ENCODE assay signal across 26 mouse cellular contexts in genomic region chr4:75974728-75975127, GRCm38 (mm10).
DNase-seq lines count a peak whose midpoint lies in the region; ATAC-seq and TF ChIP-seq lines count a peak whose summit lies in the region.
"Had no signal": no experiment of that assay in that cellular context is flagged by ENCODE, and none has a peak within 500 bp of the region (broad histone marks: within the 10 kb centered on the region; RNA-seq: fewer than 3 reads in every experiment).

No protein-coding gene starts in this region.

- no peak overlapping the region for H3K4me2 ChIP-seq in liver, embryonic 11.5 days
- no peak overlapping the region for H3K4me2 ChIP-seq in liver, postnatal 0 days (ENCODE audit: low read depth, low read length)
- H3K4me2 ChIP-seq: forebrain, embryonic 12.5 days; heart, embryonic 11.5 days; kidney, embryonic 15.5 days; limb, embryonic 13.5 days; lung, embryonic 14.5 days; midbrain, embryonic 15.5 days; neural tube, embryonic 12.5 days had no signal

- no peaks in the 10 kb centered on the region for H3K27me3 ChIP-seq in embryonic facial prominence, embryonic 10.5 days (replicated peaks; ENCODE audit: low read depth, poor library complexity, severe bottlenecking)
- H3K27me3 ChIP-seq in liver, embryonic 11.5 days (replicated peaks; ENCODE audit: control insufficient read depth, insufficient read depth, low read length): no peaks in the 10 kb centered on the region
- no peaks in the 10 kb centered on the region for H3K27me3 ChIP-seq in liver, postnatal 0 days (ENCODE audit: insufficient read depth, low read length)
- H3K27me3 ChIP-seq: forebrain, embryonic 12.5 days; kidney, embryonic 15.5 days; limb, embryonic 13.5 days; megakaryocyte, embryonic 14.5 days; midbrain, embryonic 15.5 days; neural tube, embryonic 12.5 days had no signal

- DNase-seq in c-Kit-positive CD71-positive TER-119-negative erythroid progenitor cells, embryonic 14.5 days (ENCODE audit: low read depth): peak; percentile 20
- no peak for DNase-seq in embryonic facial prominence, embryonic 10.5 days (ENCODE audit: low spot score)
- no peak for DNase-seq in liver, embryonic 11.5 days (ENCODE audit: low spot score)
- no peak for DNase-seq in liver, postnatal 0 days
- DNase-seq in ovary, adult 18-20 months (ENCODE audit: low spot score): no peak
- DNase-seq in layer of hippocampus, adult 2 months (ENCODE audit: low spot score in 2 of 2): no peak
- no peak for DNase-seq in kidney, postnatal 36 days
- DNase-seq: adrenal gland, adult 8-10 months; cerebellum, adult 8-10 months; gastrocnemius, adult 2 months; heart, postnatal 10 days; lung, embryonic 14.5 days; retina, postnatal 1 day; right cerebral cortex, postnatal 25 days; spleen, adult 18-20 months; thymus, postnatal 14 days had no signal

- H3K9ac ChIP-seq in liver, embryonic 11.5 days (ENCODE audit: low read depth, low read length): no peak overlapping the region
- no peak overlapping the region for H3K9ac ChIP-seq in liver, postnatal 0 days (replicated peaks)
- H3K9ac ChIP-seq: forebrain, embryonic 12.5 days; kidney, embryonic 15.5 days; limb, embryonic 13.5 days; lung, embryonic 14.5 days; midbrain, embryonic 15.5 days; neural tube, embryonic 12.5 days had no signal

- no peaks in the 10 kb centered on the region for H3K9me3 ChIP-seq in embryonic facial prominence, embryonic 10.5 days
- no peaks in the 10 kb centered on the region for H3K9me3 ChIP-seq in liver, embryonic 11.5 days (ENCODE audit: control insufficient read depth, low read length)
- H3K9me3 ChIP-seq in liver, postnatal 0 days (ENCODE audit: low read length): no peaks in the 10 kb centered on the region
- H3K9me3 ChIP-seq: forebrain, embryonic 12.5 days; hindbrain, embryonic 10.5 days; kidney, embryonic 15.5 days; limb, embryonic 13.5 days; midbrain, embryonic 15.5 days; neural tube, embryonic 12.5 days had no signal

- no peak for TF ChIP-seq CTCF in liver, postnatal 0 days (IDR thresholded peaks at IDR 0.05; ENCODE audit: low read depth)
- no peak for TF ChIP-seq CTCF in layer of hippocampus, adult 2 months (conservative IDR thresholded peaks at IDR 0.05)

- H3K4me1 ChIP-seq in embryonic facial prominence, embryonic 10.5 days: peaks cover 5% of the 10 kb centered on the region; the same call in 1 of the 2 replicates
- H3K4me1 ChIP-seq in liver, embryonic 11.5 days (replicated peaks; ENCODE audit: control insufficient read depth, insufficient read depth, low read length): no peaks in the 10 kb centered on the region
- H3K4me1 ChIP-seq in liver, postnatal 0 days (ENCODE audit: insufficient read depth): no peaks in the 10 kb centered on the region
- H3K4me1 ChIP-seq: forebrain, embryonic 12.5 days; hindbrain, embryonic 10.5 days; kidney, embryonic 15.5 days; megakaryocyte, embryonic 14.5 days; midbrain, embryonic 15.5 days; neural tube, embryonic 12.5 days had no signal

- no peaks in the 10 kb centered on the region for H3K36me3 ChIP-seq in embryonic facial prominence, embryonic 10.5 days (replicated peaks)
- no peaks in the 10 kb centered on the region for H3K36me3 ChIP-seq in liver, embryonic 11.5 days (ENCODE audit: control insufficient read depth, insufficient read depth, low read length)
- no peaks in the 10 kb centered on the region for H3K36me3 ChIP-seq in liver, postnatal 0 days (replicated peaks; ENCODE audit: insufficient read depth, low read length)
- H3K36me3 ChIP-seq: forebrain, embryonic 12.5 days; hindbrain, embryonic 10.5 days; midbrain, embryonic 15.5 days; neural tube, embryonic 12.5 days had no signal

- WGBS in embryonic facial prominence, embryonic 10.5 days: 77% methylated on average over 3 of the region's 3 CpGs
- 72% methylated on average over 3 of the region's 3 CpGs for WGBS in liver, embryonic 11.5 days
- 57% methylated on average over 3 of the region's 3 CpGs for WGBS in liver, postnatal 0 days (ENCODE audit: insufficient replicate concordance)

- 0 out of 2 replicates have a peak overlapping the region, but pooled peaks have one; percentile 48 for H3K27ac ChIP-seq in embryonic facial prominence, embryonic 10.5 days (replicated peaks)
- H3K27ac ChIP-seq in liver, embryonic 11.5 days (ENCODE audit: low read depth, low read length): no peak overlapping the region
- no peak overlapping the region for H3K27ac ChIP-seq in liver, postnatal 0 days (ENCODE audit: low read depth)
- H3K27ac ChIP-seq in layer of hippocampus, adult 2 months: no peak overlapping the region
- H3K27ac ChIP-seq: forebrain, embryonic 12.5 days; gastrocnemius, adult 2 months; hindbrain, embryonic 10.5 days; kidney, embryonic 15.5 days; limb, embryonic 13.5 days; midbrain, embryonic 15.5 days; neural tube, embryonic 12.5 days had no signal

- ATAC-seq in liver, embryonic 11.5 days (replicated peaks; ENCODE audit: low FRiP score): peak; percentile 77
- ATAC-seq in liver, postnatal 0 days: peak; percentile 35; the same call in 1 of the 2 replicates
- ATAC-seq: activated CD4-positive, CD25-positive, alpha-beta regulatory T cell, adult 4 months; intestine, postnatal 0 days; midbrain, embryonic 15.5 days had no signal

- H3K4me3 ChIP-seq in embryonic facial prominence, embryonic 10.5 days: no peak overlapping the region
- H3K4me3 ChIP-seq in liver, embryonic 11.5 days (ENCODE audit: low read depth, low read length): no peak overlapping the region
- H3K4me3 ChIP-seq in liver, postnatal 0 days (ENCODE audit: low read depth, low read length): no peak overlapping the region
- no peak overlapping the region for H3K4me3 ChIP-seq in layer of hippocampus, adult 2 months
- H3K4me3 ChIP-seq: forebrain, embryonic 12.5 days; gastrocnemius, adult 2 months; hindbrain, embryonic 10.5 days; kidney, embryonic 15.5 days; limb, embryonic 13.5 days; megakaryocyte, embryonic 14.5 days; midbrain, embryonic 15.5 days; neural tube, embryonic 12.5 days had no signal

- TF ChIP-seq EP300 in liver, postnatal 0 days (IDR thresholded peaks at IDR 0.05; ENCODE audit: low read depth): no peak
